Mouse (Mus musculus) CD8-positive naive resting alpha-beta T cell, adult 57 days (primary cell): ENCODE results near the gene Itln1. TPM values are rescaled to one million over a fixed set of nuclear protein-coding genes. Genes with fewer than 3 reads are reported as not detected.

Experiments used
- total RNA-seq: library from RNA; stranded (reverse); gene quantifications from one replicate; pipeline ENCODE4 v1.2.4, GENCODE M21; 2023

Itln1 gene
- total RNA-seq: not detected

DNA sequence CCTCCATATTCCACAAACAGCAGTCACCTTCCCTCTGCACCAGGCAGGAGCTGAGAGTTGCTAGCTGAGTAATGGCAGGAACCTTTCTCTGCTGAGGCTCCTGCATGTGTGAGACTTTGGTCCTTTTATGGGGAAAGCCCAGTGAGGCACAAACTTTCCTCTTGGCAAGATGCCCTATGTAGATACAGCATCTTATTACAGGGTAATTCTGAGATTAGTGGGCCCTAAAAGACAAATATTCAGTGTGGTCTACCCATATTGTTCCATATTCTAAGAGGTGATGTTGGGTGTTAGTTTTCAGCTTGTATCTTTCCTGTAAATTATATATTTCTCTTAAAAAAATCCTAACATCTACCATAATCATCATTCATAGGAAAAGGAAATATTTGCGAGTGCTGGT lies at the start of gene Itln1:
Gene Itln1 (minus strand): TSS at position 101 of the 400 bp plus-strand sequence.

DNA sequence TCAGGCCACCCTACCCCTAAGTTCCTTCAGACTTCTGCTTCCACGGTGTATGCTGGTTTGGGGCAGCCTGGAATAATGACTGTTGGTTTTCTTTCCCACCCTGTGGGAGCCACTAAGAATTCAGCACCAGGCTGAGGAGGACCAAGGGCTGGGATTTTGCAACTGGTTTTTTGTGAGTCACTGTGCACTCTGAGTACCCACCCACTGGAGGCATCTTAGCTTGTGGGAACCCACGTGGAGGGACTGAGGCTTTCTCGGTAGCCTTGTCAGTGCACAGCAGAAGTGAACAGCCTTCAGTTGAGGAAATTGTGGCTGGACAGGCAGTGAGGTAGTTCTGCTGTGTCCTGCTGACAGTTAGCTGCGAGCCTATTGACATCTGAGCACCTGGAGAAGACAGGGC lies 23.8 kb upstream of the Itln1 start, which contains the start of gene Cd244a:
Gene Cd244a (plus strand): TSS at position 296 of the 400 bp plus-strand sequence.

DNA sequence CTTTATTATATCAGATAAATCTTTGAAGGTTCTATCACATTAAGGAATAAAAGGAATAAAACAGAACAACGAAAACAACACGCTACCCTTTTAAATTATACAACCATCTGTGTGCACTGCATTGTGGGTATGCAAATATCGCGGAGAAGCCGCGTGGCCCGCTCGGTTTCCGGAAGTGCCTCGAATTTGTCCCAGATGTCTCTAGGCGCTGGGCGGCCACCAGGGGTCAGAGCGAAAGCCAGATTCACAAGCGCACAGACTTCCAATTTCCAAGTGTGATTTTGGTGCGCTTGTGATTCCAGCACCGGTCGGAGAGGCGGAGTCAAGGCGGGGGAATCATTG lies 31.9 kb downstream of the Itln1 start, which contains the start of gene Alyref2:
Gene Alyref2 (plus strand): TSS at position 229 of the 342 bp plus-strand sequence.

Other genes starting within 250 kb of the Itln1 start
- gene Usp21, start 247.3 kb downstream of the Itln1 start, total RNA-seq: 45.6 TPM
- 52.8 TPM for gene Ufc1, start 240.3 kb downstream of the Itln1 start, total RNA-seq
- 24.5 TPM for gene Dedd, start 206.1 kb downstream of the Itln1 start, total RNA-seq
- 28.0 TPM for gene Nit1, start 189.6 kb downstream of the Itln1 start, total RNA-seq
- 79.6 TPM for gene Pfdn2, start 189.6 kb downstream of the Itln1 start, total RNA-seq
- gene Klhdc9, start 174.5 kb downstream of the Itln1 start, total RNA-seq: 1.3 TPM
- 0.24 TPM for gene Nectin4, start 165.2 kb downstream of the Itln1 start, total RNA-seq
- gene Arhgap30, start 146.3 kb downstream of the Itln1 start, total RNA-seq: 203 TPM
- gene Usf1, start 124.0 kb downstream of the Itln1 start, total RNA-seq: 102 TPM
- gene Tstd1, start 116.4 kb downstream of the Itln1 start, total RNA-seq: 5.8 TPM
- 0.46 TPM for gene F11r, start 97.8 kb downstream of the Itln1 start, total RNA-seq
- 4.2 TPM for gene Alyref2, start 31.8 kb downstream of the Itln1 start, total RNA-seq
- gene Cd244a, start 23.9 kb upstream of the Itln1 start, total RNA-seq: 3.2 TPM
- 107 TPM for gene Ly9, start 72.1 kb upstream of the Itln1 start, total RNA-seq
- gene Slamf7, start 117.7 kb upstream of the Itln1 start, total RNA-seq: 6.6 TPM
- 131 TPM for gene Cd48, start 146.7 kb upstream of the Itln1 start, total RNA-seq
- gene Slamf1, start 231.8 kb upstream of the Itln1 start, total RNA-seq: 25.3 TPM